Mouse (Mus musculus): ENCODE data around the gene Duoxa2.

- TF ChIP-seq CTCF (IDR thresholded peaks at IDR 0.05; ENCODE audit: control insufficient read depth, insufficient read depth, insufficient replicate concordance, low read depth, low read length) (no peak), POLR2A (IDR thresholded peaks at IDR 0.05; ENCODE audit: control insufficient read depth, low read depth, low read length) (no peak)
These were observed 5.8 kb downstream of the Duoxa2 start for GRCm38 (mm10) chr2:122304544-122304943.
